ENCODE assay signal across 27 mouse cellular contexts in the genomic region with DNA sequence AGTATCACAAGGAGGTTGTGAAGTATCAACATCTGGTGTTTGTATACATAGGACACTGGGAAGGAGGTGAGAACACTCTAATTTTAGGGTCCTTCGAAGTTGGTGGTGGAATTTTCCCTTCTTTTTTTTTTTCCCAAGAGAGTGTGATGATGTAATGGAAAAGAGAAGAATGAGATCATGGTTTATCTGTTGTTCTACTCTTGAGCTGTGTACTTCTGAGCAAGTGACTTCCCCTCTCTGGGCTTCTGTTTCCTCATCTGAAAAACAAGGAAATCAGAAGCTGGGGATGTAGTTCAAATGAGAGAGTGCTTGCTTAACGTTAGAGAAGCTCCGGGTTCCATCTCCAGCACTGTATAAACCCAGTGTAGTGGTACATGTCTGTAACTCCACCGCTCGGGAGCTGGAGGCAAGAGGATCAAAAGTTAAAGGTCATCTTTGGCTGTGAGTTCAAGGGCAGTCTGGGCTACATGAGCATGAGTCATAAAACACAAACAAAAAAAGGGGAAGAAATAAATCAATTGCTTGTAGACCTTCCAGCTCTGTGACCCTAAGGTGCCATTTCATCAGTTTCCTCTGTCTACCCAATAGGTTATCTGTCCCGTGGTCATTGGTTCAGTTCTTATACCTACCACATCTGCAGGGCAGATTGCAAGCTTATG.
DNase-seq lines count a peak whose midpoint lies in the region; ATAC-seq and TF ChIP-seq lines count a peak whose summit lies in the region.
"Had no signal": no experiment of that assay in that cellular context is flagged by ENCODE, and none has a peak within 500 bp of the region (broad histone marks: within the 10 kb centered on the region; RNA-seq: fewer than 3 reads in every experiment).

No protein-coding gene starts in this region.

- no peaks in the 10 kb centered on the region for H3K27me3 ChIP-seq in midbrain, embryonic 15.5 days (replicated peaks)
- H3K27me3 ChIP-seq: forebrain, embryonic 13.5 days; heart, embryonic 12.5 days; hindbrain, embryonic 12.5 days; limb, embryonic 15.5 days; megakaryocyte, embryonic 14.5 days; midbrain, embryonic 13.5 days; neural tube, embryonic 13.5 days had no signal

- 90% methylated on average over 6 of the region's 6 CpGs for whole genome bisulfite sequencing in midbrain, embryonic 15.5 days

- H3K4me3 ChIP-seq in bone marrow macrophage, adult 2 months (ENCODE audit: insufficient read depth, low read length): no peak overlapping the region
- H3K4me3 ChIP-seq in midbrain, embryonic 15.5 days: no peak overlapping the region
- H3K4me3 ChIP-seq: forebrain, embryonic 13.5 days; heart, embryonic 12.5 days; hindbrain, embryonic 12.5 days; limb, embryonic 15.5 days; megakaryocyte, embryonic 14.5 days; midbrain, embryonic 13.5 days; neural tube, embryonic 13.5 days had no signal

- H3K27ac ChIP-seq in bone marrow macrophage, adult 2 months (ENCODE audit: insufficient read depth, low read depth, low read length): peak overlapping the region; percentile 81
- no peak overlapping the region for H3K27ac ChIP-seq in midbrain, embryonic 15.5 days
- H3K27ac ChIP-seq: forebrain, embryonic 13.5 days; hindbrain, embryonic 12.5 days; limb, embryonic 15.5 days; midbrain, embryonic 13.5 days; neural tube, embryonic 13.5 days; stomach, postnatal 0 days had no signal

- TF ChIP-seq CTCF in bone marrow macrophage, adult 2 months (IDR thresholded peaks at IDR 0.05; ENCODE audit: low read depth, low read length): no peak

- no peak for TF ChIP-seq POLR2A in bone marrow macrophage, adult 2 months (IDR thresholded peaks at IDR 0.05; ENCODE audit: borderline replicate concordance, low read depth, low read length)

- DNase-seq in lung, postnatal 36 days: peak; percentile 32
- no peak for DNase-seq in lung, adult 18-20 months
- DNase-seq in neural tube, embryonic 10.5 days (ENCODE audit: extremely low spot score, low spot score): no peak
- DNase-seq: adrenal gland, postnatal 25 days; cerebellum, adult 18-20 months; cerebellum, postnatal 36 days; gastrocnemius, postnatal 14 days; heart, adult 18-20 months; heart, postnatal 10 days; kidney, postnatal 14 days; left cerebral cortex, postnatal 4 days; lung, embryonic 14.5 days; right cerebral cortex, adult 18-20 months; thymus, adult 2 months; thymus, postnatal 4 days had no signal

- no peaks in the 10 kb centered on the region for H3K9me3 ChIP-seq in midbrain, embryonic 15.5 days
- H3K9me3 ChIP-seq: forebrain, embryonic 13.5 days; heart, embryonic 12.5 days; hindbrain, embryonic 12.5 days; limb, embryonic 15.5 days; megakaryocyte, embryonic 14.5 days; midbrain, embryonic 13.5 days; neural tube, embryonic 13.5 days had no signal

- H3K4me1 ChIP-seq in bone marrow macrophage, adult 2 months (ENCODE audit: control insufficient read depth, insufficient read depth, low read length): peaks cover 33% of the 10 kb centered on the region
- no peaks in the 10 kb centered on the region for H3K4me1 ChIP-seq in midbrain, embryonic 15.5 days
- H3K4me1 ChIP-seq: forebrain, embryonic 13.5 days; hindbrain, embryonic 12.5 days; limb, embryonic 15.5 days; megakaryocyte, embryonic 14.5 days; midbrain, embryonic 13.5 days; neural tube, embryonic 13.5 days had no signal

- H3K36me3 ChIP-seq in midbrain, embryonic 15.5 days (replicated peaks): no peaks in the 10 kb centered on the region
- H3K36me3 ChIP-seq: heart, embryonic 12.5 days; hindbrain, embryonic 12.5 days; limb, embryonic 15.5 days; midbrain, embryonic 13.5 days; neural tube, embryonic 13.5 days had no signal

- H3K4me2 ChIP-seq in midbrain, embryonic 15.5 days: no peak overlapping the region
- H3K4me2 ChIP-seq: forebrain, embryonic 13.5 days; heart, embryonic 12.5 days; hindbrain, embryonic 12.5 days; limb, embryonic 15.5 days; lung, embryonic 14.5 days; midbrain, embryonic 13.5 days; neural tube, embryonic 13.5 days had no signal

- H3K9ac ChIP-seq in midbrain, embryonic 15.5 days: no peak overlapping the region
- H3K9ac ChIP-seq: forebrain, embryonic 13.5 days; heart, embryonic 12.5 days; hindbrain, embryonic 12.5 days; limb, embryonic 15.5 days; lung, embryonic 14.5 days; midbrain, embryonic 13.5 days; neural tube, embryonic 13.5 days had no signal

- ATAC-seq in megakaryocyte, adult 5-6 weeks (ENCODE audit: poor library complexity, severe bottlenecking): peak; percentile 84
- ATAC-seq in midbrain, embryonic 15.5 days (replicated peaks): no peak
- ATAC-seq in inflammation-experienced regulatory T-cells, adult 6 months: no peak
- ATAC-seq: forebrain, embryonic 13.5 days; midbrain, embryonic 13.5 days had no signal
